Mouse (Mus musculus) urinary bladder, postnatal 25 days (tissue): Measurements from ENCODE around the gene Ergic1.

Source experiments
- DNase-seq: peaks from one replicate; pipeline ENCODE4 v3.0.0; 2022; ENCODE audit warnings: low spot score

The Ergic1 gene

DNA sequence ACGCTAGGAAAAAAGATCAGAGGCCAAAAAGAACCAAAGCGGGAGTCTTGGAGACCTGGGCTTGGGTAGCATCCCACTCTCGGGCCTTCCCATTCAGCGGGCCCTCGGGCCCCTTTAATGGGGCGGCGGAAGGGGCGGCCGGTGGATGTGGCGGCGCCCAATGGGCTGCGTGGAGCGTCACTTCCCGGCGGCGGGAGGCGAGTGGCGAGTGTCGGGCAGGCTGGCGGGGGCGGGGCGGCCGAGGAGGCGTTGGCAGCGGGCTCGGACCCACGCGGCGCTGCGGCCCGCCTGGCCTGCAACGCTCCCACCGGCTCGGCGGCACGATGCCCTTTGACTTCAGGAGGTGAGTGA lies at the start of gene Ergic1:
TSS of gene Ergic1 (plus strand) at position 200 of the 351 bp plus-strand sequence.
- DNase-seq = peak; percentile 92

DNA sequence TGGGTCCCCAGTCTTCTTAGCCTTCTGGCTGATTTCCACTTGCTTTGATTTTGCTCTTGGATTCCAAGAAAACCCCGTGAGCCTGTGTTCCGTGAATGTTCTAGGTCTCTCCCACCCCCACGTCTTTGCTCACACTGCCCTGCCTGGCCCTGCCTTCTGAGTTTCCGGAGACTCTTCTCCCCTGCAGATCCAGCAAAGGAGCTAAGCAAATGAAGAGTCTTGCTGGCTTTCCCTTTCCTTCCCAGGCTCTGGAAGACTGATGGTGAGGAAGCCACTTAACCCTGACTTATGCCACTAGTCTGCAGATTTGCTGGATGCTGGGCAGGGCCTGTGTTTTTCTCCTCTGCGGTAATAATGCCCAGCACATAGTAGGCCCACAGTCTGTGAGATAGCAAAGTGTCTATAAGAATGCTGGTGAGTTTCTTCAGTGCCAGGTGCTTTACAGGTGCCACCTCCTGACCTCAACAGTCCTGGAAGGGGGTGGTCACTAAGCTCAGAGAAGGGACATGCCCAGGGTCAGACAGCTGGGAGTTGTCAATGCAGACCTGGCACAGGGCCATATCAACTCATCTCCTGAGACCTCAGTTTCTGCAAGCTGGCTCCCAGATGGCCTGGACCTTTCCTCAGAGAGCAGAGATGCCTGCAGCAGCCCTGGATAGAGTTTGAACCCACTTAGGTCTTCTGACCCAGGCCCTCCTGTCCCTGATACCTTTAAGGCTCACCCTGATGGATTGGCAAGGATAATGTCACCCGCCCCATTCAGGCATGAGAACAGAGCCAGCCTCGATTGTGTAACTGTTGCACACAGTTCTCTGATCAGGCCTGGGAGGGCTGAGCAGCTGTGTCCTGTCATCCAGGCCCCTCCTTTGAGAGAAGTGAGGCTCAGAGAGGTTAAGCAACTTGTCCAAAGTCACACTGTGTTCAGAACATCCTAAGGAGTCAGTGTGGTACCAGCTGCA lies 49.2 kb upstream of the Ergic1 start:
- peak; percentile 42 for DNase-seq

- DNase-seq = no peak
These were observed 48.3 kb upstream of the Ergic1 start for GRCm38 (mm10) chr17:26512961-26513360.

- DNase-seq = no peak
These were observed 47.6 kb upstream of the Ergic1 start for GRCm38 (mm10) chr17:26513459-26514290.

DNA sequence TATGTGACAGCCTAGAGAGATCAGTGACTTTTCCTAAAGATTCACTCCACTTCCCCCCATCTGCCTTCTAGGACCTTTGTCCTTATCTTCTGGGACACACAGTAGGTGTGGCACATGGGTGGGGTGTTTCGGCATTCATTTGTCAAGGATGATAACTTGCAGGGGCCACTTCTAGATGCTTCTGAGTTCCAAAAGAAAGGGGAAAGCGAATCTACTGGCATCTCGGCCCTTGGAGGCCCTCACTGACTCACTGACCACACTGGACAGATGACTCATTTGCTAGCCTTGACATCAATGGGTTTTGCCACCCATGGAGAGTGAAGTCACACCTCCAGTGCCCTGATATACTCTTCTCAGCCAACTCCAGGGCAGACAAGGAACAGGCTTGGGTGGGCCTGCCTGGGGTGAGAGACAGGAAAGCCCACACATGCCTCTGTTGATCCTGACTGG lies 46.7 kb upstream of the Ergic1 start:
- DNase-seq = no peak

DNA sequence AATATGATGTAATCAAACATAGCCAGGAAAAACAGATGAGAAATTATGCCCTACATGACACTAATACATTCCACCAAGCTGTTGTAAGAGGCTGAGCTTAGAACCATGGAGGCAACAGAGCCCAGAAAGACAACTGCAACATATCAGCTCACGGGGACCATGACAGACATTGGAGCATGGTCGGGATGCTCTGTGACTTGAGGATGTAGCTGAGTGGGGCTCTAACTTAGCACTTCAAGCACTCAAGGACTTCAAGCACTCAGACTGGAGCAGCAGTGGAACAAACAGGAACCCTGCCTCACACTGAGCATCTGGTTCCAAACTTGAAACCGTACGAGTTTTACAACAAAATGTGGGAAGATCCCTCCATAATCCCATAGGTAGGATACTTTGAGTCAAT lies 45.6 kb upstream of the Ergic1 start:
- no peak for DNase-seq

GRCm38 (mm10) chr17:26518306-26518705 lies 43.0 kb upstream of the Ergic1 start:
- DNase-seq = no peak

GRCm38 (mm10) chr17:26522711-26523110 lies 38.6 kb upstream of the Ergic1 start:
- DNase-seq = no peak

DNA sequence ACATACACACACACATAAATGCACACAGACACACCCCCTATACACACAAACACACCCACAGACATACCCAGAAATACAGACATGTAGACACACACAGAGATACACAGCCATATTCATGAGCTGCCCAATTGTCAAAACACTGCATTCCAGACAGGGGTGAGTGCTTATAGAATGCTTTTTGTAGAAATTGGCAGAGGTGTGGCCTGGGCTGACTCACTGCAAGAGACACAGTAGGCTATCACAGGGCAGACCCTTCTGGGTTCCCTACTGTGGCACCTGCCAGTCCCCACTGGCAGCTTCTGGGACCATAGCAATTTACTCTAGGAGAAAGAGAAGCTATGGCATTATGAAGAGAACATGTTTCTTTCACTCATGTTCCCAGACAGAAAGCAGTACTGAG lies 37.0 kb upstream of the Ergic1 start:
- no peak for DNase-seq

GRCm38 (mm10) chr17:26524801-26525200 lies 36.5 kb upstream of the Ergic1 start:
- no peak for DNase-seq

GRCm38 (mm10) chr17:26525316-26525715 lies 36.0 kb upstream of the Ergic1 start:
- peak; percentile 38 for DNase-seq

DNA sequence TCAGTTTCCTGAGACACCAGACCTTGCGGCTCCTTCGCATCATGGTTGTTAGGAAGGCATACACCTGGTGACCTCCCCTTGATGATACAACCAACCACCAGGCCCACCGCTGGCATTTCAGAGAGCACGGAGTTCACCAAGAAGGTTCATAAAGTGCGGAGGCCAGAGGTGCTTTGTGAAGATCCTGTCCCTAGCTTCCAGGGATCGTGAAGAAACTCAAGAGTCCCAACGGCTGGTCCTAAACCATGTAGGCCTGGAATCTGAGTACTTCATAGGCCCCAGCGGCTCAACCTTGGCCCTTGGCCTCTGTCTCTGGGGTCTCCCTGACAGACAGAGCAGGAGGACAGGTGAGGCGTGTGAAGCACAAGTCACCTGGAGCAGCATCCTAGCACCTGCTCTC lies 34.0 kb upstream of the Ergic1 start:
- DNase-seq = no peak

- DNase-seq = no peak
These were observed 32.5 kb upstream of the Ergic1 start for GRCm38 (mm10) chr17:26528751-26529150.

- DNase-seq = no peak
These were observed 31.5 kb upstream of the Ergic1 start for GRCm38 (mm10) chr17:26529791-26530241.

- peak; percentile 40 for DNase-seq
These were observed 30.7 kb upstream of the Ergic1 start for GRCm38 (mm10) chr17:26530590-26531081.

DNA sequence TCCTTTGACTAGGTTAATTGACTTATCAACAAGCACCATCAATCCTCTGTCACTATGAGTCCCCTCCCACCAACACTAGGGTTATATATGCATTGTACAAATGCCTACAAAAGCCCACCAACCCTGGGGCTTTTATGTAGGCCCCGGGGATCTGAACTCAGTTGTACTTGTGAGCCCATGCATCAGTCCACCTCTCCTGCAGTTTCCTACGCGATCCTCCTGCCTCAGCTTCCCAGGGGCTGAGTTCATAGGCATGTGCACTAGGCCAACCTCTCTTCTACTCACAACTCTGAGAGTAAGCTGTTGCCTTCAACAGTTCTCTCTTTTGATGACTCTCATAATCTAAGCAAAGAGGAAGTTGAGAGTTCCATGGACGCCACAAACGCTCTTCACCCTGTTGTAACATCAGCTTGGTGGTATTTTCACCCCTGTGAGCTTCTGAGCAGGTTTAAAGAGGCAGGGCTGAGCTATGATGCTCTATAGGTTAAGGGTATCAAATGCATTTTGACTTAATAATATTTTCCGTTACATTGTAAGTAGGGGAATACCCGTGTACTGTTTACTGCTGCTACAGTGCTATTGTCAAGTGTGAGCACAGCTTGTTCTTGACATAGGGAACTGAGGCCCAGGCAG lies 29.8 kb upstream of the Ergic1 start:
- DNase-seq = no peak

- DNase-seq = no peak
These were observed 28.7 kb upstream of the Ergic1 start for GRCm38 (mm10) chr17:26532476-26533045.

GRCm38 (mm10) chr17:26533871-26534372 lies 27.4 kb upstream of the Ergic1 start:
- no peak for DNase-seq

- no peak for DNase-seq
These were observed 26.6 kb upstream of the Ergic1 start for GRCm38 (mm10) chr17:26534695-26535094.

GRCm38 (mm10) chr17:26535251-26536136 lies 25.8 kb upstream of the Ergic1 start:
- no peak for DNase-seq
